Mouse (Mus musculus) urinary bladder, postnatal 0 days (tissue): ENCODE data around the gene Gm7138. TPM values are rescaled to one million over a fixed set of nuclear protein-coding genes. Genes with fewer than 3 reads are reported as not detected.

ENCODE experiments used
- polyA plus RNA-seq: library from polyadenylated mRNA; unstranded; fragments of >200 nt; fragmentation: Nextera tagmentation; extraction: Ambion mirVana; gene quantifications from 2 replicates; pipeline ENCODE4 v1.2.1, GENCODE M21; 2015

The Gm7138 gene
- not detected in 2 replicates for polyA plus RNA-seq

DNA sequence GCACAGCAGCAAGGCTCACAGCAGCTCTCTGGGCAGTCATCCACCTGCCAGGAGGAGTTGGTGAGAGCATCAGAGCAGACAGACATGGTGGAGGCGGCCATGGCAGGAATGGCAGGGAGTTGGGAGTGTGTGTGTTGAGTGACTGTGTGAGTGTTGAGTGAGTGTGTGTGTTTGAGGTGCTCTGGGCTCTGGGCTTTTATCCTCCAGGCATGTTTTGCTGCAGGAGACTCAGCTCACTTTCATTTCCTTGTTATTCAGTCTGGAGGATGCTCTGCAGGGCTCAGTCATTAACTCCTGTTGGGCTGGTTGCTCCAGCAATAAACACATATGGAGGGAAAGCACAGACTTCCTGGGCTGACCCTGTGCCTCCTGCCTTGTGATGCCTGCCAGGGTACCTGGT, at the start of gene Gm7138:
Gene Gm7138, minus strand, starts transcription at position 101 of the 400 bp plus-strand sequence.

DNA sequence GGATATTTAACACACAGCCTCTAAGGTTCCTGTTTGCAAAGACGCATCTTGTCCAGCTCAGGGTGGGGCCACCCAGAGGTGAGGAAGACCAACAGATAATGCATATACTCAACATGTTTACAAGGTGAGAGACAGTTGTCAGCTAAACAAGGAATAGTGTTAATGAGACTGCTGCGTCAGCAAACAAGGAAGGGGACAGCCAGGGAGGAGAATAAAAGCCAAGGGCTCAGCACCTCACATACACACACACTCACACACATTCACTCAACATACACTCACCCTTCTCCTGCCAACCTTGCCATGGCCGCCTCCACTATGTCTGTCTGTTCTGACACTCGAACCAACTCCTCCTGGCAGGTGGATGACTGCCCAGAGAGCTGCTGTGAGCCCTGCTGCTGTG, 37.6 kb upstream of the Gm7138 start, which contains the start of gene Gm2696:
Gene Gm2696, plus strand, starts transcription at position 301 of the 400 bp plus-strand sequence.

DNA sequence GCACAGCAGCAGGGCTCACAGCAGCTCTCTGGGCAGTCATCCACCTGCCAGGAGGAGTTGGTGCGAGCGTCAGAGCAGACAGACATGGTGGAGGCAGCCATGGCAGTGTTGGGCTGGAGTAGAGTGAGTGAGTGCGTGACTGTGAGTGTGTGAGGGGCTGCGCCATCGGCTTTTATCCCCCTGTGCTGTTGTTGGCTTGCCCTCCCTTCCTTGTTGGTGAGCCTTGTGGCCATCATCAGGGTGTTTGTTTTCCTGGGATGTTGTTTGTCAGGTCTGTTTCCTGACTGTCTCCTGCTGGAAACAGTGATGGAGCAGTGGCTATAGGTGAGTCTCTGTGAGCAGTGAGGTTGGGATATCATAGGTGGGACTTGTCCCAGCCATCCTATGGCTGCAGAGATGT, 35.0 kb upstream of the Gm7138 start, which contains the start of gene Gm9507:
Gene Gm9507, minus strand, starts transcription at position 101 of the 400 bp plus-strand sequence.

DNA sequence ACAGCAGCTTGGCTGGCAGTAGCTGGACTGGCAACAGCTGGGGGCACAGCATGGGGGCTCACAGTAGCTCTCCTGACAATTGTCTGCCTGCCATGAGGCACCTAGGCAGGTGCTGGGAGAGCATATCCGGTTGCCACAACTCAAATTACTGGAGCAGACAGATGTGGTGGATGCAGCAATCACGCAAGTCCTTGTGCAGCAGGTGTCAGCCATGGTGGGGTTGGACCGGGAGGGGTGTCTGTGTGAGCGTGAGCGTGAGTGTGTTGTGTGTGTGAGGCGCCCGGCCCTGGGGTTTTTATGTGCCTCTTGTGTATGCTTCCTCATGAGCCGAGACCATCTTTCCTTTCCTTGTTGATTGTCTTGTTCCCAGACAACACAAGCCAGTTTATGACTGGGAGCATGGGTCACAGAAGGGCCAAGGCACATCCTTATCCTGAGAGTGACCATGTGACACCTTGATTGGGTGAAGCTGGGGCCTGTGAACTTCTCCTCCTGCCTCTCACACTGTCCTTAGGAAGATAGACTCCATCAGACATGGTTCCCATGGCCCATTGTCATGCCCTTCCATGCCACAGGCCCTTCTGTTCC, 22.3 kb upstream of the Gm7138 start, which contains the start of gene Gm19668:
Gene Gm19668, minus strand, starts transcription at position 213 of the 588 bp plus-strand sequence.

DNA sequence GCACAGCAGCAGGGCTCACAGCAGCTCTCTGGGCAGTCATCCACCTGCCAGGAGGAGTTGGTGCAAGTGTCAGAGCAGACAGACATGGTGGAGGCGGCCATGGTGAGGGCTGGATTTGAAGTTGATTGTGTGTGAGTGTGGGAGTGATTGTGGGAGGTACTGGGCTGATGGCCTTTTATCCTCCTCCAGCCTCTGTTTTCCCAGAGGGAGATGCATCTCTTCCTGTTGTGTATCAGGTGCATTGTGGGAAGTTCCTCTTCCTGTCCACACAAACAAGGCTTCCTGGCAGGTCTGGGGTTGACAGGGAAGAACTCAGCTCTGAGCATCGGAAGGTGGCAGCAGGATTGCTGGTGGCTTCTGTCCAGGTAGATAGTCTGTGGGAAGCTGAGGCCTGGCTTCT, 18.2 kb upstream of the Gm7138 start, which contains the start of gene Gm9639:
Gene Gm9639, minus strand, starts transcription at position 101 of the 400 bp plus-strand sequence.

DNA sequence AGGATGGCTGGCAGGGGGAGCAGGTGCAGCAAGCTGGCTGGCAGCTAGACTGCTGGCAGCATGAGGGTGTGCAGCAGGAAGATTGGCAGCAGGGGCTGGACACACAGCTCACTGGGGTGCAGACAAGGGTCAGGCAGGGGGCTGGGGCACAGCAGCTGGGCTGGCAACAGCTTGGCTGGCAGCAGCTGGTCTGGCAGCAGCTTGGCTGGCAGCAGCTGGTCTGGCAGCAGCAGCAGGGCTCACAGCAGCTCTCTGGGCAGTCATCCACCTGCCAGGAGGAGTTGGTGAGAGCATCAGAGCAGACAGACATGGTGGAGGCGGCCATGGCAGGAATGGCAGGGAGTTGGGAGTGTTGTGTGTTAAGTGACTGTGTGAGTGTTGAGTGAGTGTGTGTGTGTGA, 11.1 kb upstream of the Gm7138 start, which contains the start of gene Gm7137:
Gene Gm7137, minus strand, starts transcription at position 325 of the 400 bp plus-strand sequence.

DNA sequence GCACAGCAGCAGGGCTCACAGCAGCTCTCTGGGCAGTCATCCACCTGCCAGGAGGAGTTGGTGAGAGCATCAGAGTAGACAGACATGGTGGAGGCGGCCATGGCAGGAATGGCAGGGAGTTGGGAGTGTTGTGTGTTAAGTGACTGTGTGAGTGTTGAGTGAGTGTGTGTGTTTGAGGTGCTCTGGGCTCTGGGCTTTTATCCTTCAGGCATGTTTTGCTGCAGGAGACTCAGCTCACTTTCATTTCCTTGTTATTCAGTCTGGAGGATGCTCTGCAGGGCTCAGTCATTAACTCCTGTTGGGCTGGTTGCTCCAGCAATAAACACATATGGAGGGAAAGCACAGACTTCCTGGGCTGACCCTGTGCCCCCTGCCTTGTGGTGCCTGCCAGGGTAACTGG, 5.7 kb upstream of the Gm7138 start, which contains the start of gene Gm3250:
Gene Gm3250, minus strand, starts transcription at position 101 of the 400 bp plus-strand sequence.

DNA sequence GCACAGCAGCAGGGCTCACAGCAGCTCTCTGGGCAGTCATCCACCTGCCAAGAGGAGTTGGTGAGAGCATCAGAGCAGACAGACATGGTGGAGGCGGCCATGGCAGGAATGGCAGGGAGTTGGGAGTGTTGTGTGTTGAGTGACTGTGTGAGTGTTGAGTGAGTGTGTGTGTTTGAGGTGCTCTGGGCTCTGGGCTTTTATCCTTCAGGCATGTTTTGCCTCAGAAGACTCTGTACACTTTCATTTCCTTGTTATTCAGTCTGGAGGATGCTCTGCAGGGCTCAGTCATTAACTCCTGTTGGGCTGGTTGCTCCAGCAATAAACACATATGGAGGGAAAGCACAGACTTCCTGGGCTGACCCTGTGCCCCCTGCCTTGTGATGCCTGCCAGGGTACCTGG, 5.5 kb downstream of the Gm7138 start, which contains the start of gene Gm3238:
Gene Gm3238, minus strand, starts transcription at position 101 of the 400 bp plus-strand sequence.

DNA sequence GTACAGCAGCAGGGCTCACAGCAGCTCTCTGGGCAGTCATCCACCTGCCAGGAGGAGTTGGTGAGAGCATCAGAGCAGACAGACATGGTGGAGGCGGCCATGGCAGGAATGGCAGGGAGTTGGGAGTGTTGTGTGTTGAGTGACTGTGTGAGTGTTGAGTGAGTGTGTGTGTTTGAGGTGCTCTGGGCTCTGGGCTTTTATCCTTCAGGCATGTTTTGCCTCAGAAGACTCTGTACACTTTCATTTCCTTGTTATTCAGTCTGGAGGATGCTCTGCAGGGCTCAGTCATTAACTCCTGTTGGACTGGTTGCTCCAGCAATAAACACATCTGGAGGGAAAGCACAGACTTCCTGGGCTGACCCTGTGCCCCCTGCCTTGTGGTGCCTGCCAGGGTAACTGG, 17.2 kb downstream of the Gm7138 start, which contains the start of gene Gm3233:
Gene Gm3233, minus strand, starts transcription at position 101 of the 400 bp plus-strand sequence.

DNA sequence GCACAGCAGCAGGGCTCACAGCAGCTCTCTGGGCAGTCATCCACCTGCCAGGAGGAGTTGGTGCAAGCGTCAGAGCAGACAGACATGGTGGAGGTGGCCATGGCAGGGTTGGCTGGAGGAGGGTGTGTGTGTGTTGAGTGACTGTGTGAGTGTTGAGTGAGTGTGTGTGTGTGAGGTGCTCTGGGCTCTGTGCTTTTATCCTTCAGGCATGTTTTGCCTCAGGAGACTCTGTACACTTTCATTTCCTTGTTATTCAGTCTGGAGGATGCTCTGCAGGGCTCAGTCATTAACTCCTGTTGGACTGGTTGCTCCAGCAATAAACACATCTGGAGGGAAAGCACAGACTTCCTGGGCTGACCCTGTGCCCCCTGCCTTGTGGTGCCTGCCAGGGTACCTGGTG, 25.5 kb downstream of the Gm7138 start, which contains the start of gene Gm9736:
Gene Gm9736, minus strand, starts transcription at position 101 of the 400 bp plus-strand sequence.

DNA sequence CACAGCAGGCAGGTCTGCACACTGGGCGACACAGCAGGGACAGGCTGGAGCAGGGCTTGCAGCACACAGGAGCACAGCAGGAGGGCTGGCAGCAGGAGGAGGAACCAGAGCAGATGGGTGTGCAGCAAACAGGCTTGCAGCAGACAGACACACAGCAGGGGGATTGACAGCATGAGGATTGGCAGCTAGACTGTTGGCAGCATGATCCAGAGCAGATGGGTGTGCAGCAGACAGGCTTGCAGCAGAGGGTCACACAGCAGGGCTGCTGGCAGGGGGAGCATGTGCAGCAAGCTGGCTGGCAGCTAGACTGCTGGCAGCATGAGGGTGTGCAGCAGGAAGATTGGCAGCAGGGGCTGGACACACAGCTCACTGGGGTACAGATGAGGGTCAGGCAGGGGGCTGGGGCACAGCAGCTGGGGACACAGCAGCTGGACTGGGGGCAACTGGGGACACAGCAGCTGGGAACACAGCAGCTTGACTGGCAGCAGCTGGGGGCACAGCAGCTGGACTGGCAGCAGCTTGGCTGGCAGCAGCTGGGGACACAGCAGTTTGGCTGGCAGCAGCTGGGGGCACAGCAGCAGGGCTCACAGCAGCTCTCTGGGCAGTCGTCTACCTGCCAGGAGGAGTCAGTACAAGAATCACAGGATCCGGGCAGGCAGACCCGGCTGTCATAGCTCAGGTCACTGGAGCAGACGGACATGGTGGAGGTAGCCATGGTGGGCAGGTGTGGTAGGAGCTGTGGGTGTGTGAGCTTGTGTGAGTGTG, 34.6 kb downstream of the Gm7138 start, which contains the start of gene Gm18596:
Gene Gm18596, minus strand, starts transcription at position 715 of the 765 bp plus-strand sequence.

Other genes with a start within 250 kb of the Gm7138 start
- gene Itgb2, start 246.7 kb downstream of the Gm7138 start, polyA plus RNA-seq = 5.6 and 37.0 TPM in 2 replicates
- gene Pttg1ip, start 195.2 kb downstream of the Gm7138 start, polyA plus RNA-seq = 150 and 154 TPM in 2 replicates
- gene Sumo3, start 170.8 kb downstream of the Gm7138 start, polyA plus RNA-seq = 184 and 190 TPM in 2 replicates
- gene Gm49325, start 170.7 kb downstream of the Gm7138 start, polyA plus RNA-seq = 5.7 and 21.3 TPM in 2 replicates
- 59.0 and 62.6 TPM in 2 replicates for gene Ube2g2, start 154.7 kb downstream of the Gm7138 start, polyA plus RNA-seq
- 0.39 and 0.67 TPM in 2 replicates for gene Tspear, start 90.4 kb downstream of the Gm7138 start, polyA plus RNA-seq
- not detected in 2 replicates for gene Gm19402, start 86.2 kb downstream of the Gm7138 start, polyA plus RNA-seq
- not detected in 2 replicates for gene Gm9508, start 79.7 kb downstream of the Gm7138 start, polyA plus RNA-seq
- gene Gm10272, start 70.3 kb downstream of the Gm7138 start, polyA plus RNA-seq = not detected in 2 replicates
- gene Gm10024, start 65.5 kb downstream of the Gm7138 start, polyA plus RNA-seq = not detected in 2 replicates
- not detected in 2 replicates for gene Gm10142, start 61.1 kb downstream of the Gm7138 start, polyA plus RNA-seq
- gene Krtap12-1, start 56.3 kb downstream of the Gm7138 start, polyA plus RNA-seq = not detected in 2 replicates
- gene Gm10100, start 50.5 kb downstream of the Gm7138 start, polyA plus RNA-seq = not detected in 2 replicates
- gene Gm18596, start 34.3 kb downstream of the Gm7138 start, polyA plus RNA-seq = not detected in 2 replicates
- not detected in 2 replicates for gene Gm9736, start 25.6 kb downstream of the Gm7138 start, polyA plus RNA-seq
- gene Gm3233, start 17.3 kb downstream of the Gm7138 start, polyA plus RNA-seq = not detected in 2 replicates
- not detected in 2 replicates for gene Gm3238, start 5.6 kb downstream of the Gm7138 start, polyA plus RNA-seq
- gene Gm3250, start 5.6 kb upstream of the Gm7138 start, polyA plus RNA-seq = not detected in 2 replicates
- gene Gm7137, start 11.3 kb upstream of the Gm7138 start, polyA plus RNA-seq = not detected in 2 replicates
- not detected in 2 replicates for gene Gm9639, start 18.1 kb upstream of the Gm7138 start, polyA plus RNA-seq
- gene Gm19668, start 22.2 kb upstream of the Gm7138 start, polyA plus RNA-seq = not detected in 2 replicates
- gene Gm9507, start 34.9 kb upstream of the Gm7138 start, polyA plus RNA-seq = not detected in 2 replicates
- gene Gm2696, start 37.7 kb upstream of the Gm7138 start, polyA plus RNA-seq = not detected in 2 replicates
- not detected in 2 replicates for gene Krtap10-4, start 50.2 kb upstream of the Gm7138 start, polyA plus RNA-seq
- gene Krtap10-10, start 59.0 kb upstream of the Gm7138 start, polyA plus RNA-seq = not detected in 2 replicates
- gene Gm36176, start 69.9 kb upstream of the Gm7138 start, polyA plus RNA-seq = not detected in 2 replicates
- gene Gm10318, start 75.9 kb upstream of the Gm7138 start, polyA plus RNA-seq = not detected in 2 replicates
- not detected in 2 replicates for gene Gm3285, start 85.0 kb upstream of the Gm7138 start, polyA plus RNA-seq
- 7.1 and 7.6 TPM in 2 replicates for gene Lrrc3, start 125.6 kb upstream of the Gm7138 start, polyA plus RNA-seq
- gene Trpm2, start 193.6 kb upstream of the Gm7138 start, polyA plus RNA-seq = 0.27 and 0.58 TPM in 2 replicates
- 14.8 and 17.2 TPM in 2 replicates for gene 1810043G02Rik, start 201.6 kb upstream of the Gm7138 start, polyA plus RNA-seq
- gene Pfkl, start 233.1 kb upstream of the Gm7138 start, polyA plus RNA-seq = 83.0 and 103 TPM in 2 replicates